Mouse (Mus musculus) liver, embryonic 11.5 days (tissue): ENCODE measurements around the gene Rtp1. TPM values are rescaled to one million over a fixed set of nuclear protein-coding genes. Genes with fewer than 3 reads are reported as not detected.

ENCODE experiments used
- polyA plus RNA-seq: library from polyadenylated mRNA; unstranded; fragments of >200 nt; fragmentation: Nextera tagmentation; extraction: Ambion mirVana; gene quantifications from 2 replicates; pipeline ENCODE4 v1.2.1, GENCODE M21; 2014

Rtp1 gene
- polyA plus RNA-seq, 1 experiment from 2014 or later = not detected

Other genes with a start within 250 kb of the Rtp1 start
- 16.1 and 18.7 TPM in 2 replicates for gene St6gal1, start 204.4 kb upstream of the Rtp1 start, polyA plus RNA-seq
- gene Rtp4, start 91.2 kb downstream of the Rtp1 start, polyA plus RNA-seq = 4.2 and 4.6 TPM in 2 replicates
- gene Masp1, start 91.7 kb downstream of the Rtp1 start, polyA plus RNA-seq = 21.6 and 23.1 TPM in 2 replicates